Mouse (Mus musculus) liver, adult (tissue): Measurements from ENCODE around the gene 3110009E18Rik.

ENCODE experiments used
- GATA4 ChIP-seq: IDR thresholded peaks from 2 replicates; pipeline ENCODE4 v1.6.1; 2014; ENCODE audit warnings: mild to moderate bottlenecking, low read length; ENCODE audit not compliant: insufficient replicate concordance

3110009E18Rik gene

GRCm38 (mm10) chr1:120161502-120161901 lies 40.5 kb downstream of the 3110009E18Rik start:
- no peak for TF ChIP-seq GATA4

- TF ChIP-seq GATA4, result no peak
Measured at GRCm38 (mm10) chr1:120162616-120163015, 41.6 kb downstream of the 3110009E18Rik start.

- TF ChIP-seq GATA4, result no peak
Measured at GRCm38 (mm10) chr1:120168016-120168415, 47.0 kb downstream of the 3110009E18Rik start.

DNA sequence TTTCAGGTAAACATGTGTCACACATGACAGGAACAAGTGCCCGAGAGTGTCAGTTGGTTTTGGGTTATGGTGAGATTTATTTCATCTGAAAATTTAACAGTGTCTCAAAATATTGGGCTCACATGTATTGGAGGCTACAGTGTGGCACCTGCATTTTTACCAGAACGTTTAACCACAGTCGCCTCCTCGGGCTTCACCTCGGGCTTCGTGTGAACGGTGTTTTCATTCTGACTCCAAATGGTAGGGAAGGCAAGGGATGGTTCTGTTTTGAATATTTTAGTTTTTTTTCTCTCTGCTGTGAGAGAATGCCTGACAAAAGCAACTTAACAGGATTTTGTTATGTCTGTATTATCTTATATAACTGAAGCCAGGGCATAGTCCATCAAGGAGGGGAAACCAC lies 47.7 kb downstream of the 3110009E18Rik start:
- TF ChIP-seq GATA4, result no peak

GRCm38 (mm10) chr1:120170307-120170706 lies 49.3 kb downstream of the 3110009E18Rik start:
- TF ChIP-seq GATA4, result no peak

DNA sequence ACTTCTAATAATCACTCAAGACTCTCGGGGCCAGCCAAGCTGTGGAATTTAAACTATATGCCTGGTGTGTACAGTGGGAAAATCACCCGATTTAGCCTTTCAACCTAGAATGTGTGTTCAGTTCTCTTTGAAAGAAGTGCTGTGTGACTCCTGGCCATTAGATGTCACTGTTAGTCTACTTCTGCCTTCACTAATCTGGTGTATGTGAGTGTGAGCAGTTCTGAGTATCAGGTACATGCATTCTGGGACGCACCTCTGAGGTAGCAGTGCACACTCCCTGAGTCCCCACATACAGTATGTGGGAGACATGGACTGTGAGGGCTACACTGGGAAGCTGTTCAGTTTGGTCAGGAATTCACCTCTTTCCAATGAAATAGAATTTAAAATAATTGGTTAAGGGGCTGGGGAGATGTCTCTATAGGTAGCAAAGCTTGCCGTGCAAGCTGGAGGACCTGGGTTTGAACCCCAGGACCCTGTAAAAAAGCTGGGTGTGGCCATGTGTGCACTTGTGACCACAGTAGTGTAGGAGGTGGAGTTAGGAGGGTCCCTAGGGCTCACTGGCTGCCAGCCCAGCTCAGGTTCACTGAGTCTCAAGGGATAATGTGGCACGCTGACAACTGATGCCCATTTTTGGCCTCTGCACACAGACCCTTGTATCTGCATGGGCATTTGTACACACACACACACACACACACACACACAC lies 51.0 kb downstream of the 3110009E18Rik start:
- no peak for TF ChIP-seq GATA4

- TF ChIP-seq GATA4, result no peak
Measured at GRCm38 (mm10) chr1:120174991-120175390, 54.0 kb downstream of the 3110009E18Rik start.

- no peak for TF ChIP-seq GATA4
Measured at GRCm38 (mm10) chr1:120176313-120176712, 55.3 kb downstream of the 3110009E18Rik start.

GRCm38 (mm10) chr1:120177141-120177540 lies 56.2 kb downstream of the 3110009E18Rik start:
- TF ChIP-seq GATA4, result no peak

GRCm38 (mm10) chr1:120186204-120186603 lies 65.2 kb downstream of the 3110009E18Rik start:
- no peak for TF ChIP-seq GATA4

- no peak for TF ChIP-seq GATA4
Measured at GRCm38 (mm10) chr1:120186655-120187054, 65.7 kb downstream of the 3110009E18Rik start.

- TF ChIP-seq GATA4, result no peak
Measured at GRCm38 (mm10) chr1:120187059-120187458, 66.1 kb downstream of the 3110009E18Rik start.

DNA sequence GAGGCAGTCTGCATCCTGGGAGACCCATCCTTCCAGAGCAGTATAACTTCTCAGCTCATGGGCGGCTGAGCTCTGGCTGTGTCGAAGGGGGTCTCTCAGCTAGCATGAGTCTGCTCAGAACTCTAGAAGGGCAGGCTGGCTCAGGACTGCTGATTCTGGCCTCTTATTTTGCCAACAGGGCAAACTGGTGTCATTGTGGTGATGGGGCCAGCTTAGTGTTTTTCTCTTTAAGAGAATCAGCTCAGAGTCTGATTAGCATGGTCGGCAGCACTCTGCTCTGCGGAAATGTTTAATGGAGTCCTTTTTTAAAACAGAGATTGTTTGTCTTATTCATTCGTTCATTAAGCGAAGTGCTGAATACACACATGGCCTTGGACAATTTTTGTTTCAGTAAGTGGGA lies 68.2 kb downstream of the 3110009E18Rik start:
- TF ChIP-seq GATA4, result no peak

- TF ChIP-seq GATA4, result no peak
Measured at GRCm38 (mm10) chr1:120190300-120190699, 69.3 kb downstream of the 3110009E18Rik start.

DNA sequence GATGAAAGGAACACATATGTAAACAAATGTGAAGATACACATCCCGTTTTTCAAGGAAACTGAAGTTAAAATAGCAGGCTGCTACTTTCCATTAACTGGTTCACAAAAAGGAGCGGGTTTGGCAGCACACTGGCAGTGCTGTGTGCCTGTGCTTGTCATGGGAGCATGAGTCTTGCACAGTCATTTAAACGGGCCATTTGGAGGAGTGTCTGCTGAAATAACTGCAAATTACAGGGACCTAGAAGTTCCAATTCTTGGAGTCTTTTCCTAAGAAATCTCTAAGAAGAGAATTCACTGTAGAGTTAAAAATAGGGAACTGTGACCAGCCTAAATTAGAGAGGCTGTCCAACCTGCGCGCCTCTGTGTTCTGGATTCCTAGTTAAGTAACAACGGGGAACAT lies 70.0 kb downstream of the 3110009E18Rik start:
- TF ChIP-seq GATA4, result no peak

- TF ChIP-seq GATA4, result no peak
Measured at GRCm38 (mm10) chr1:120192321-120192720, 71.3 kb downstream of the 3110009E18Rik start.

DNA sequence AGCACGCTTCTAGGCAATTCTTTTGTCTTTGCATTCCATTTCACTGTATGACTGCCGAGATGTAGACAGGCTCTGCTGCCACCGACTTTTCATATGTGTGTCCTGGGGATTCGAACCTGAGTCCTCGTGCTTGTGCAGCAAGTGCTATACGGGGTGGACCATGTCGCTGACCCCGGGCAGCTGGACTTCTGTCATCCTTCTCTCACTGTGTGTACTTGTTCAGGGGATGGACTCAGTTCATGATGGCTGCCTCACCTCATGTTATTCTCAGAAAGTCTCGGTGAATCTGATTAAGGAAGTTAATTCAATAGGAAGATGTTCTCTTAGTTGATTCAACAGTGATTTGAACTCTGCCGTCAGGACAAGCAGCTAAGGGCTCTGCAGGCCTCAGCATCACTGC lies 72.6 kb downstream of the 3110009E18Rik start:
- no peak for TF ChIP-seq GATA4

DNA sequence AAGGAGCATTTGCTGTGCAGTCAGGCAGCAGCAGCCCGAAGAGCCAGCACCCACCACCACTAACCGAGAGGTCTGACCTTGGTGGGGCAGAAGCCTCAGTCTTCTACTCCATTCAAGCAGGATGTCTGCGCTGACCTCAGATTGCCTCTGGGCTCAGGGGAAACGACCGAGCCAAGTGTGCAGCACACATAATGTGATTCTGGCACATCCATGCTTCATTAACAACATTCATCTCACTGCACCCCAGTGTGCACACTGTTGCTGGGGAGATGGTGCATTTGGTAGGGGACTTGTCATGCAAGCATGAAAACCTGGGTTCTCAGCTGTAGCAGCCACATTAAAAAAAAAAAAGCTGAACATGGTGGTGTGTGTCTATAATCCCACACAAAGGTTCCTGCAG lies 75.0 kb downstream of the 3110009E18Rik start:
- TF ChIP-seq GATA4, result no peak

DNA sequence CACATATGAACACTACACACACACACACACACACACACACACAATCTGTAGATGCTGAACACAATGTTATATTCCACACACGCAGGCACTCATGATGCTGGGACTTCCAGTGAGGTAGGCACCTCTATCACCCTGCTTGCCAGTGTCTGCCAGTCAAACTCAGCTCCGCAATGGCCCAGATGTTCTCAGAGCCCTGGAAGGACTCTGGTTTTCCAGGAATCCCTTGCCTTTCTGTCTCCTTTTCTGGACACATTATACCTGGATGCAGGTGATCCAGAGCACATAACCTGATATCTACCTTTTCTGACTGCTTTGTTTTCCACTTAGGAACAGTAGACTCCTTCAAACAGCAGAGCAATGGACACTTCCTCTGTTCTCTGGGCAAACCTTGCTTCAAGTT lies 75.7 kb downstream of the 3110009E18Rik start:
- TF ChIP-seq GATA4, result no peak
